Mouse (Mus musculus): ENCODE measurements at regions not wholly inside any gene's neighbourhood (a gene's known extent, or its start where the extent isn't known, plus 50 kb on each side); places are given as distances from the start of the nearest gene placed in this dataset.
A peak's percentile ranks its signal among the peaks of the same experiment; 100 is the strongest.

DNA sequence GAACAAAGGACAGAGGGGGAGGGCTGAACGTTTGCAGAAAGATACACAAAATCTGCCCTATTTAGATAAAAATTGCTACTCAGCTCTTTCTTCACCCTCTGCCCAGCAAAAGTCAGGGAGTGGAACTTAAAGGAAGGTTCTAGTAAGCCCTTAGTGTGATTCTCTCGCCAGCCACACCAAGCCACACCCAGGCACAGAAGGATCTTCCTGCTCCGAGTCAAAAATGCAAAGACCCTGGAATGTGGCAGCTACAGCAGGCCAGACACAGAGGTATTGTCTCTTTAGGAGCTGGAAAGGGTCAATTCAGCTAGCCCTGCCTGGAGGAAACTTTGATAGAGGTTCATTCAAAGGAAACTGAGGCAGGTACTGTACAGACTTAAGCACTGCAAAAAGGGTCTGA lies 52.3 kb upstream of the Isx start:
- WGBS = 29% methylated on average over 3 of the region's 3 CpGs
- DNase-seq (ENCODE audit: low spot score) = no peak
- H3K27me3 ChIP-seq (ENCODE audit: insufficient read depth, poor library complexity, severe bottlenecking) = no peaks in the 10 kb centered on the region
- H3K9me3 ChIP-seq = no peaks in the 10 kb centered on the region
- H3K4me3 ChIP-seq = no peak overlapping the region
- H3K27ac ChIP-seq = peak overlapping the region; percentile 59; the same call in 1 of the 2 replicates
- peaks cover 9% of the 10 kb centered on the region; the same call in 1 of the 2 replicates for H3K4me1 ChIP-seq (replicated peaks)
- H3K36me3 ChIP-seq = no peaks in the 10 kb centered on the region

DNA sequence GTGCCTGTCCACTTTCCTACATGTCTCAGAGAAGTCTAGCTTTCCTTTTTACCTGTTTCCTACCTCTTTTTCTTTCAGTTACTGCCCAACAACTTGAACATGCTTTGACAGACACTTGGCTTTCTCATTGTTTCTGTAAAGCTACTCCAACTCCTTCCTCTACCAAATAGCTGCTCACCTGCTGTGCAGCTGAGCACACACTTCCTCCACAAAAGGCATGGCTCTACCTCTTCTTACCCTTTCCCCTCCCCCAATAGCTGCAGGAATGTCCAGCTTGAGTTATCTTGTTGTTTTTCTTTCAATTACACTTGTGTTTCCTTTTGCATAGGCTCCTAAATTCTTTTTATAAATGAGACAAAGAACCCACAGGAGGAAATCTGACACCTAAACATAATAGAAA lies 50.7 kb upstream of the Isx start:
- Histone ChIP-seq H3K27me3 (ENCODE audit: insufficient read depth, poor library complexity, severe bottlenecking) (no peaks in the 10 kb centered on the region), H3K36me3 (no peaks in the 10 kb centered on the region), H3K4me1 (replicated peaks) (peaks cover 9% of the 10 kb centered on the region; the same call in 1 of the 2 replicates), H3K27ac (no peak overlapping the region), H3K4me3 (no peak overlapping the region), H3K9me3 (no peaks in the 10 kb centered on the region)
- DNase-seq (ENCODE audit: low spot score) = no peak

All from hindbrain, embryonic 10.5 days (tissue).